Mouse (Mus musculus) forebrain, embryonic 13.5 days (tissue): ENCODE measurements around the gene Slfn8. TPM values are rescaled to one million over a fixed set of nuclear protein-coding genes. Genes with fewer than 3 reads are reported as not detected.
"Not testable (repeated sequence)": the region's sequence is repeated elsewhere in the genome, so short reads cannot be mapped to it uniquely, and the experiment has no call there.

ENCODE experiments used
- ATAC-seq: fragments of 200-750 bp; cut with Nextera tagmentation; 2 replicates; pipeline ENCODE4 v1.8.0; 2017
- H3K27ac ChIP-seq: fragments of 300-500 bp; sonication (generic); 2 replicates; pipeline ENCODE4 v1.5.1; 2015; ENCODE audit warnings: inconsistent platforms, mild to moderate bottlenecking, moderate library complexity
- H3K27me3 ChIP-seq: fragments of 300-500 bp; sonication (generic); 2 replicates; pipeline ENCODE4 v1.6.1; 2015; ENCODE audit warnings: mild to moderate bottlenecking, inconsistent platforms
- H3K36me3 ChIP-seq: fragments of 300-500 bp; sonication (generic); 2 replicates; pipeline ENCODE4 v1.6.1; 2015; ENCODE audit warnings: mild to moderate bottlenecking, inconsistent platforms; ENCODE audit not compliant: poor library complexity, severe bottlenecking
- H3K4me1 ChIP-seq: fragments of 300-500 bp; sonication (generic); 2 replicates; pipeline ENCODE4 v1.6.1; 2015; ENCODE audit warnings: inconsistent platforms
- H3K4me2 ChIP-seq: fragments of 300-500 bp; sonication (generic); 2 replicates; pipeline ENCODE4 v1.6.1; 2015; ENCODE audit warnings: inconsistent platforms, mild to moderate bottlenecking, moderate library complexity
- H3K4me3 ChIP-seq: fragments of 300-500 bp; sonication (generic); 2 replicates; pipeline ENCODE4 v1.5.1; 2015; ENCODE audit warnings: mild to moderate bottlenecking, inconsistent platforms
- H3K9ac ChIP-seq: fragments of 300-500 bp; sonication (generic); 2 replicates; pipeline ENCODE4 v1.6.1; 2015; ENCODE audit warnings: mild to moderate bottlenecking, inconsistent platforms
- H3K9me3 ChIP-seq: fragments of 300-500 bp; sonication (generic); replicated peaks from 2 replicates; pipeline ENCODE4 v1.6.1; 2016; ENCODE audit warnings: inconsistent platforms
- WGBS: fragments of 180-500 bp; shearing (Covaris S2); methylation state at CpG from one replicate; pipeline ENCODE4 v1.1.7; 2015; 5-methylcytosine and 5-hydroxymethylcytosine counted together
- polyA plus RNA-seq: library from polyadenylated mRNA; unstranded; fragments of >200 nt; fragmentation: Nextera tagmentation; extraction: Ambion mirVana; gene quantifications from 2 replicates; pipeline ENCODE4 v1.2.1, GENCODE M21; 2015

Slfn8 gene
- polyA plus RNA-seq, 1 experiment from 2014 or later = 0.17 TPM

- Histone ChIP-seq H3K9me3 (no peaks in the 10 kb centered on the region), H3K9ac (no peak overlapping the region), H3K4me1 (no peaks in the 10 kb centered on the region), H3K4me2 (no peak overlapping the region), H3K27ac (no peak overlapping the region), H3K4me3 (no peak overlapping the region), H3K27me3 (peaks cover 7% of the 10 kb centered on the region; the same call in 1 of the 2 replicates), H3K36me3 (no peaks in the 10 kb centered on the region)
- 88% methylated on average over 4 of the region's 4 CpGs for WGBS
- no peak for ATAC-seq
These were observed 23.3 kb upstream of the Slfn8 start for GRCm38 (mm10) chr11:83043891-83044290.

- H3K9ac ChIP-seq = no peak overlapping the region
- ATAC-seq = no peak
- H3K27ac ChIP-seq = no peak overlapping the region
- no peaks in the 10 kb centered on the region for H3K36me3 ChIP-seq
- no peak overlapping the region for H3K4me3 ChIP-seq
- H3K4me1 ChIP-seq = no peaks in the 10 kb centered on the region
- H3K4me2 ChIP-seq = no peak overlapping the region
- no peaks in the 10 kb centered on the region for H3K9me3 ChIP-seq
- H3K27me3 ChIP-seq = peaks cover 7% of the 10 kb centered on the region; the same call in 1 of the 2 replicates
These were observed 20.4 kb upstream of the Slfn8 start for GRCm38 (mm10) chr11:83041000-83041399.

GRCm38 (mm10) chr11:83040325-83040724 lies 19.7 kb upstream of the Slfn8 start:
- Histone ChIP-seq H3K36me3 (no peaks in the 10 kb centered on the region), H3K27me3 (peaks cover 7% of the 10 kb centered on the region; the same call in 1 of the 2 replicates), H3K4me3 (no peak overlapping the region), H3K9me3 (no peaks in the 10 kb centered on the region), H3K4me2 (no peak overlapping the region), H3K9ac (no peak overlapping the region), H3K27ac (no peak overlapping the region), H3K4me1 (no peaks in the 10 kb centered on the region)
- 32% methylated on average over 1 of the region's 1 CpGs for WGBS
- no peak for ATAC-seq

- H3K27ac ChIP-seq = no peak overlapping the region
- H3K9me3 ChIP-seq = no peaks in the 10 kb centered on the region
- no peaks in the 10 kb centered on the region for H3K36me3 ChIP-seq
- no peak for ATAC-seq
- no peak overlapping the region for H3K9ac ChIP-seq
- WGBS = 7% methylated on average over 19 of the region's 19 CpGs
- no peak overlapping the region for H3K4me3 ChIP-seq
- no peaks in the 10 kb centered on the region for H3K4me1 ChIP-seq
- H3K27me3 ChIP-seq = peaks cover 7% of the 10 kb centered on the region; the same call in 1 of the 2 replicates
- H3K4me2 ChIP-seq = no peak overlapping the region
These were observed 19.2 kb upstream of the Slfn8 start for GRCm38 (mm10) chr11:83039796-83040195.

- Histone ChIP-seq H3K4me3 (no peak overlapping the region), H3K36me3 (no peaks in the 10 kb centered on the region), H3K27me3 (peaks cover 7% of the 10 kb centered on the region; the same call in 1 of the 2 replicates), H3K4me1 (no peaks in the 10 kb centered on the region), H3K4me2 (no peak overlapping the region), H3K27ac (no peak overlapping the region), H3K9ac (no peak overlapping the region), H3K9me3 (no peaks in the 10 kb centered on the region)
- no peak for ATAC-seq
- 71% methylated on average over 1 of the region's 1 CpGs for WGBS
These were observed 18.5 kb upstream of the Slfn8 start for GRCm38 (mm10) chr11:83039156-83039555.

GRCm38 (mm10) chr11:83038686-83039085 lies 18.1 kb upstream of the Slfn8 start:
- H3K27ac ChIP-seq, H3K4me2 ChIP-seq, H3K36me3 ChIP-seq, H3K9ac ChIP-seq, H3K9me3 ChIP-seq, ATAC-seq, H3K4me1 ChIP-seq, H3K27me3 ChIP-seq, H3K4me3 ChIP-seq: not testable (repeated sequence)
- 79% methylated on average over 3 of the region's 3 CpGs for WGBS

- not testable (repeated sequence) for ATAC-seq, H3K4me1 ChIP-seq, H3K36me3 ChIP-seq, H3K9me3 ChIP-seq, H3K27me3 ChIP-seq, H3K27ac ChIP-seq, H3K4me3 ChIP-seq, H3K9ac ChIP-seq, H3K4me2 ChIP-seq
- WGBS = 82% methylated on average over 18 of the region's 18 CpGs
These were observed 770 bp downstream of the Slfn8 start for GRCm38 (mm10) chr11:83019561-83020519.

- Histone ChIP-seq H3K4me1 (no peaks in the 10 kb centered on the region), H3K36me3 (no peaks in the 10 kb centered on the region), H3K27ac (no peak overlapping the region), H3K9ac (no peak overlapping the region), H3K4me2 (no peak overlapping the region), H3K4me3 (no peak overlapping the region), H3K9me3 (no peaks in the 10 kb centered on the region), H3K27me3 (no peaks in the 10 kb centered on the region)
- ATAC-seq = no peak
These were observed 4.5 kb downstream of the Slfn8 start for GRCm38 (mm10) chr11:83016093-83016492.

GRCm38 (mm10) chr11:83013356-83013755 lies 7.3 kb downstream of the Slfn8 start:
- no peaks in the 10 kb centered on the region for H3K36me3 ChIP-seq
- no peak for ATAC-seq
- H3K27ac ChIP-seq = no peak overlapping the region
- 92% methylated on average over 1 of the region's 1 CpGs for WGBS
- H3K9me3 ChIP-seq = no peaks in the 10 kb centered on the region
- H3K4me1 ChIP-seq = no peaks in the 10 kb centered on the region
- no peaks in the 10 kb centered on the region for H3K27me3 ChIP-seq
- no peak overlapping the region for H3K4me3 ChIP-seq
- no peak overlapping the region for H3K4me2 ChIP-seq
- no peak overlapping the region for H3K9ac ChIP-seq

- peak within 1 kb of the TSS; percentile 64 for H3K4me2 ChIP-seq
- H3K9ac ChIP-seq = peak within 1 kb of the TSS; percentile 52
- 9% methylated on average over 14 of the region's 14 CpGs for WGBS
- H3K36me3 ChIP-seq = no peaks in the 10 kb centered on the region
- peaks cover 3% of the 10 kb centered on the region; the same call in 1 of the 2 replicates for H3K27me3 ChIP-seq
- H3K4me3 ChIP-seq = peak within 1 kb of the TSS; percentile 36
- H3K27ac ChIP-seq = no peak within 1 kb of the TSS
- no peaks in the 10 kb centered on the region for H3K9me3 ChIP-seq
- H3K4me1 ChIP-seq = peaks cover 11% of the 10 kb centered on the region
- no peak for ATAC-seq
These were observed 29.0 kb downstream of the Slfn8 start, which contains the start of gene Slfn9 for GRCm38 (mm10) chr11:82991469-82992166. Gene Slfn9 (minus strand): TSS chr11:82991830.

- Histone ChIP-seq H3K4me1 (peaks cover 11% of the 10 kb centered on the region), H3K4me2 (peak overlapping the region; percentile 64), H3K9ac (peak overlapping the region; percentile 52), H3K4me3 (peak overlapping the region; percentile 36)
- not testable (repeated sequence) for H3K36me3 ChIP-seq, H3K9me3 ChIP-seq, H3K27ac ChIP-seq, H3K27me3 ChIP-seq
- 16% methylated on average over 19 of the region's 19 CpGs for WGBS
- peak; percentile 58; the same call in 1 of the 2 replicates for ATAC-seq
These were observed 29.8 kb downstream of the Slfn8 start for GRCm38 (mm10) chr11:82990612-82991385.
